Mouse (Mus musculus): ENCODE data around the gene Faap20. TPM values are rescaled to one million over a fixed set of nuclear protein-coding genes. Genes with fewer than 3 reads are reported as not detected.
A peak's percentile ranks its signal among the peaks of the same experiment; 100 is the strongest.

The Faap20 gene
- polyA plus RNA-seq, 1 experiment from 2014 or later: 55.0 TPM

- Histone ChIP-seq H3K27ac (ENCODE audit: low read depth, low read length) (peak overlapping the region; percentile 93), H3K9ac (ENCODE audit: low read depth, low read length) (peak overlapping the region; percentile 85), H3K36me3 (ENCODE audit: control insufficient read depth, insufficient read depth, low read length) (no peaks in the 10 kb centered on the region), H3K4me1 (replicated peaks; ENCODE audit: control insufficient read depth, insufficient read depth, low read length) (peaks cover 27% of the 10 kb centered on the region), H3K27me3 (replicated peaks; ENCODE audit: control insufficient read depth, insufficient read depth, low read length) (peaks cover 11% of the 10 kb centered on the region; the same call in 1 of the 2 replicates), H3K4me2 (peak overlapping the region; percentile 97), H3K9me3 (ENCODE audit: control insufficient read depth, low read length) (no peaks in the 10 kb centered on the region), H3K4me3 (ENCODE audit: low read depth, low read length) (peak overlapping the region; percentile 88)
- DNase-seq (ENCODE audit: low spot score): no peak
- ATAC-seq (replicated peaks; ENCODE audit: low FRiP score): no peak
- WGBS: 31% methylated on average over 20 of the region's 20 CpGs
Observed at GRCm38 (mm10) chr4:155223594-155224528, 25.7 kb upstream of the Faap20 start.

- peaks cover 8% of the 10 kb centered on the region for H3K4me1 ChIP-seq (replicated peaks; ENCODE audit: control insufficient read depth, insufficient read depth, low read length)
- H3K4me3 ChIP-seq (ENCODE audit: low read depth, low read length): no peak overlapping the region
- H3K9me3 ChIP-seq (ENCODE audit: control insufficient read depth, low read length): no peaks in the 10 kb centered on the region
- ATAC-seq (replicated peaks; ENCODE audit: low FRiP score) (no peak), DNase-seq (ENCODE audit: low spot score) (no peak)
- no peak overlapping the region for H3K9ac ChIP-seq (ENCODE audit: low read depth, low read length)
- H3K36me3 ChIP-seq (ENCODE audit: control insufficient read depth, insufficient read depth, low read length): no peaks in the 10 kb centered on the region
- H3K27me3 ChIP-seq (replicated peaks; ENCODE audit: control insufficient read depth, insufficient read depth, low read length): peaks cover 11% of the 10 kb centered on the region; the same call in 1 of the 2 replicates
- 80% methylated on average over 5 of the region's 5 CpGs for WGBS
- H3K4me2 ChIP-seq: no peak overlapping the region
- H3K27ac ChIP-seq (ENCODE audit: low read depth, low read length): no peak overlapping the region
Observed at GRCm38 (mm10) chr4:155225918-155226317, 23.7 kb upstream of the Faap20 start.

- Histone ChIP-seq H3K36me3 (ENCODE audit: control insufficient read depth, insufficient read depth, low read length) (no peaks in the 10 kb centered on the region), H3K4me2 (no peak overlapping the region), H3K4me3 (ENCODE audit: low read depth, low read length) (no peak overlapping the region), H3K4me1 (replicated peaks; ENCODE audit: control insufficient read depth, insufficient read depth, low read length) (peaks cover 6% of the 10 kb centered on the region), H3K9me3 (ENCODE audit: control insufficient read depth, low read length) (no peaks in the 10 kb centered on the region), H3K27ac (ENCODE audit: low read depth, low read length) (no peak overlapping the region), H3K27me3 (replicated peaks; ENCODE audit: control insufficient read depth, insufficient read depth, low read length) (no peaks in the 10 kb centered on the region), H3K9ac (ENCODE audit: low read depth, low read length) (no peak overlapping the region)
- DNase-seq (ENCODE audit: low spot score) (no peak), ATAC-seq (replicated peaks; ENCODE audit: low FRiP score) (no peak)
- 76% methylated on average over 4 of the region's 4 CpGs for WGBS
Observed at GRCm38 (mm10) chr4:155227986-155228385, 21.6 kb upstream of the Faap20 start.

GRCm38 (mm10) chr4:155228461-155228860, 21.1 kb upstream of the Faap20 start:
- Histone ChIP-seq H3K27ac (ENCODE audit: low read depth, low read length) (no peak overlapping the region), H3K4me2 (no peak overlapping the region), H3K9ac (ENCODE audit: low read depth, low read length) (no peak overlapping the region), H3K9me3 (ENCODE audit: control insufficient read depth, low read length) (no peaks in the 10 kb centered on the region), H3K36me3 (ENCODE audit: control insufficient read depth, insufficient read depth, low read length) (no peaks in the 10 kb centered on the region), H3K27me3 (replicated peaks; ENCODE audit: control insufficient read depth, insufficient read depth, low read length) (no peaks in the 10 kb centered on the region), H3K4me1 (replicated peaks; ENCODE audit: control insufficient read depth, insufficient read depth, low read length) (peaks cover 7% of the 10 kb centered on the region), H3K4me3 (ENCODE audit: low read depth, low read length) (no peak overlapping the region)
- DNase-seq (ENCODE audit: low spot score) (no peak), ATAC-seq (replicated peaks; ENCODE audit: low FRiP score) (no peak)
- 72% methylated on average over 5 of the region's 5 CpGs for WGBS

GRCm38 (mm10) chr4:155233878-155234277, 15.7 kb upstream of the Faap20 start:
- ATAC-seq (replicated peaks; ENCODE audit: low FRiP score): no peak
- 0 out of 2 replicates have a peak overlapping the region, but pooled peaks have one; percentile 0 for H3K4me2 ChIP-seq
- peak overlapping the region; percentile 1 for H3K9ac ChIP-seq (ENCODE audit: low read depth, low read length)

GRCm38 (mm10) chr4:155234371-155235310, 15.0 kb upstream of the Faap20 start:
- peaks cover 35% of the 10 kb centered on the region for H3K4me1 ChIP-seq (replicated peaks; ENCODE audit: control insufficient read depth, insufficient read depth, low read length)
- peak overlapping the region; percentile 1; the same call in 1 of the 2 replicates for H3K9ac ChIP-seq (ENCODE audit: low read depth, low read length)
- no peaks in the 10 kb centered on the region for H3K36me3 ChIP-seq (ENCODE audit: control insufficient read depth, insufficient read depth, low read length)
- H3K4me3 ChIP-seq (ENCODE audit: low read depth, low read length): no peak overlapping the region
- H3K27me3 ChIP-seq (replicated peaks; ENCODE audit: control insufficient read depth, insufficient read depth, low read length): no peaks in the 10 kb centered on the region
- DNase-seq (ENCODE audit: low spot score) (no peak), ATAC-seq (replicated peaks; ENCODE audit: low FRiP score) (peak; percentile 44)
- H3K27ac ChIP-seq (ENCODE audit: low read depth, low read length): peak overlapping the region; percentile 96
- no peaks in the 10 kb centered on the region for H3K9me3 ChIP-seq (ENCODE audit: control insufficient read depth, low read length)
- H3K4me2 ChIP-seq: peak overlapping the region; percentile 54
- 49% methylated on average over 8 of the region's 8 CpGs for WGBS

More at GRCm38 (mm10) chr4:155233878-155234277, 15.7 kb upstream of the Faap20 start:
- H3K4me1 ChIP-seq (replicated peaks; ENCODE audit: control insufficient read depth, insufficient read depth, low read length): peaks cover 35% of the 10 kb centered on the region
- no peak for DNase-seq (ENCODE audit: low spot score)
- H3K4me3 ChIP-seq (ENCODE audit: low read depth, low read length): no peak overlapping the region
- WGBS: 32% methylated on average over 10 of the region's 10 CpGs
- no peaks in the 10 kb centered on the region for H3K36me3 ChIP-seq (ENCODE audit: control insufficient read depth, insufficient read depth, low read length)
- peak overlapping the region; percentile 96 for H3K27ac ChIP-seq (ENCODE audit: low read depth, low read length)
- no peaks in the 10 kb centered on the region for H3K27me3 ChIP-seq (replicated peaks; ENCODE audit: control insufficient read depth, insufficient read depth, low read length)
- no peaks in the 10 kb centered on the region for H3K9me3 ChIP-seq (ENCODE audit: control insufficient read depth, low read length)

- Histone ChIP-seq H3K4me1 (replicated peaks; ENCODE audit: control insufficient read depth, insufficient read depth, low read length) (peaks cover 35% of the 10 kb centered on the region), H3K27me3 (replicated peaks; ENCODE audit: control insufficient read depth, insufficient read depth, low read length) (no peaks in the 10 kb centered on the region), H3K36me3 (ENCODE audit: control insufficient read depth, insufficient read depth, low read length) (no peaks in the 10 kb centered on the region), H3K27ac (ENCODE audit: low read depth, low read length) (peak overlapping the region; percentile 96), H3K9ac (ENCODE audit: low read depth, low read length) (peak overlapping the region; percentile 52; the same call in 1 of the 2 replicates), H3K4me3 (ENCODE audit: low read depth, low read length) (peak overlapping the region; percentile 20; the same call in 1 of the 2 replicates), H3K9me3 (ENCODE audit: control insufficient read depth, low read length) (no peaks in the 10 kb centered on the region), H3K4me2 (peak overlapping the region; percentile 54)
- WGBS: 17% methylated on average over 18 of the region's 18 CpGs
- DNase-seq (ENCODE audit: low spot score): peak; percentile 71
- ATAC-seq (replicated peaks; ENCODE audit: low FRiP score): peak; percentile 71
Observed at GRCm38 (mm10) chr4:155235311-155236119, 14.1 kb upstream of the Faap20 start.
